Mouse (Mus musculus): ENCODE measurements around the gene Phtf2. TPM values are rescaled to one million over a fixed set of nuclear protein-coding genes. Genes with fewer than 3 reads are reported as not detected.
A peak's percentile ranks its signal among the peaks of the same experiment; 100 is the strongest.
"Not testable (repeated sequence)": the region's sequence is repeated elsewhere in the genome, so short reads cannot be mapped to it uniquely, and the experiment has no call there.

The Phtf2 gene
- polyA plus RNA-seq, 1 experiment from 2014 or later = 8.5 TPM

GRCm38 (mm10) chr5:20791793-20792554 lies 90.0 kb downstream of the Phtf2 start:
- H3K27me3 ChIP-seq (ENCODE audit: insufficient read depth, low read length) = no peaks in the 10 kb centered on the region
- no peak overlapping the region for H3K4me2 ChIP-seq (ENCODE audit: low read length)
- H3K27ac ChIP-seq = no peak overlapping the region
- DNase-seq (ENCODE audit: low spot score) = no peak
- H3K4me3 ChIP-seq (replicated peaks; ENCODE audit: low read depth, low read length) = no peak overlapping the region
- H3K9me3 ChIP-seq (replicated peaks; ENCODE audit: low read length) = no peaks in the 10 kb centered on the region
- TF ChIP-seq CTCF (IDR thresholded peaks at IDR 0.05; ENCODE audit: low read depth) = no peak
- ATAC-seq (replicated peaks; ENCODE audit: low FRiP score, low read depth) = peak; percentile 74
- H3K9ac ChIP-seq (ENCODE audit: low read depth, low read length) = no peak overlapping the region
- 0 out of 2 replicates have a peak, but pooled peaks cover 6% of the 10 kb centered on the region for H3K36me3 ChIP-seq (ENCODE audit: insufficient read depth, low read length)
- 79% methylated on average over 10 of the region's 10 CpGs for WGBS
- no peaks in the 10 kb centered on the region for H3K4me1 ChIP-seq (replicated peaks; ENCODE audit: insufficient read depth, low read length)

GRCm38 (mm10) chr5:20786471-20786870 lies 95.5 kb downstream of the Phtf2 start:
- not testable (repeated sequence) for H3K9ac ChIP-seq (ENCODE audit: low read depth, low read length); H3K9me3 ChIP-seq (replicated peaks; ENCODE audit: low read length); H3K27me3 ChIP-seq (ENCODE audit: insufficient read depth, low read length); H3K36me3 ChIP-seq (ENCODE audit: insufficient read depth, low read length); H3K4me2 ChIP-seq (ENCODE audit: low read length); H3K4me1 ChIP-seq (replicated peaks; ENCODE audit: insufficient read depth, low read length); ATAC-seq (replicated peaks; ENCODE audit: low FRiP score, low read depth); H3K4me3 ChIP-seq (replicated peaks; ENCODE audit: low read depth, low read length); DNase-seq (ENCODE audit: low spot score); H3K27ac ChIP-seq
- 74% methylated on average over 3 of the region's 5 CpGs for WGBS

- no peaks in the 10 kb centered on the region for H3K9me3 ChIP-seq (replicated peaks; ENCODE audit: low read length)
- ATAC-seq (replicated peaks; ENCODE audit: low FRiP score, low read depth) = no peak
- no peak for DNase-seq (ENCODE audit: low spot score)
- no peaks in the 10 kb centered on the region for H3K4me1 ChIP-seq (replicated peaks; ENCODE audit: insufficient read depth, low read length)
- H3K4me3 ChIP-seq (replicated peaks; ENCODE audit: low read depth, low read length) = no peak overlapping the region
- TF ChIP-seq CTCF (IDR thresholded peaks at IDR 0.05; ENCODE audit: low read depth) = no peak
- H3K36me3 ChIP-seq (ENCODE audit: insufficient read depth, low read length) = no peaks in the 10 kb centered on the region
- WGBS = 97% methylated on average over 1 of the region's 1 CpGs
- H3K9ac ChIP-seq (ENCODE audit: low read depth, low read length) = no peak overlapping the region
- H3K4me2 ChIP-seq (ENCODE audit: low read length) = no peak overlapping the region
- H3K27me3 ChIP-seq (ENCODE audit: insufficient read depth, low read length) = no peaks in the 10 kb centered on the region
- no peak overlapping the region for H3K27ac ChIP-seq
These were observed 100.8 kb downstream of the Phtf2 start for GRCm38 (mm10) chr5:20781116-20781515.

- Histone ChIP-seq H3K4me3 (replicated peaks; ENCODE audit: low read depth, low read length) (no peak overlapping the region), H3K27me3 (ENCODE audit: insufficient read depth, low read length) (no peaks in the 10 kb centered on the region), H3K9me3 (replicated peaks; ENCODE audit: low read length) (no peaks in the 10 kb centered on the region), H3K36me3 (ENCODE audit: insufficient read depth, low read length) (no peaks in the 10 kb centered on the region), H3K4me1 (replicated peaks; ENCODE audit: insufficient read depth, low read length) (no peaks in the 10 kb centered on the region), H3K27ac (no peak overlapping the region), H3K9ac (ENCODE audit: low read depth, low read length) (no peak overlapping the region), H3K4me2 (ENCODE audit: low read length) (no peak overlapping the region)
- TF ChIP-seq CTCF (IDR thresholded peaks at IDR 0.05; ENCODE audit: low read depth) = no peak
- 77% methylated on average over 2 of the region's 2 CpGs for WGBS
- ATAC-seq (replicated peaks; ENCODE audit: low FRiP score, low read depth) (no peak), DNase-seq (ENCODE audit: low spot score) (no peak)
These were observed 102.7 kb downstream of the Phtf2 start for GRCm38 (mm10) chr5:20779191-20779590.

- Histone ChIP-seq H3K4me3 (replicated peaks; ENCODE audit: low read depth, low read length) (no peak overlapping the region), H3K27me3 (ENCODE audit: insufficient read depth, low read length) (no peaks in the 10 kb centered on the region), H3K9ac (ENCODE audit: low read depth, low read length) (no peak overlapping the region), H3K36me3 (ENCODE audit: insufficient read depth, low read length) (no peaks in the 10 kb centered on the region), H3K4me1 (replicated peaks; ENCODE audit: insufficient read depth, low read length) (no peaks in the 10 kb centered on the region), H3K4me2 (ENCODE audit: low read length) (no peak overlapping the region), H3K27ac (no peak overlapping the region), H3K9me3 (replicated peaks; ENCODE audit: low read length) (no peaks in the 10 kb centered on the region)
- DNase-seq (ENCODE audit: low spot score) (no peak), ATAC-seq (replicated peaks; ENCODE audit: low FRiP score, low read depth) (no peak)
- WGBS = 78% methylated on average over 8 of the region's 8 CpGs
- TF ChIP-seq CTCF (IDR thresholded peaks at IDR 0.05; ENCODE audit: low read depth) = no peak
These were observed 103.5 kb downstream of the Phtf2 start for GRCm38 (mm10) chr5:20778274-20778984.

- Histone ChIP-seq H3K9ac (ENCODE audit: low read depth, low read length) (no peak overlapping the region), H3K27me3 (ENCODE audit: insufficient read depth, low read length) (no peaks in the 10 kb centered on the region), H3K27ac (no peak overlapping the region), H3K4me1 (replicated peaks; ENCODE audit: insufficient read depth, low read length) (no peaks in the 10 kb centered on the region), H3K36me3 (ENCODE audit: insufficient read depth, low read length) (no peaks in the 10 kb centered on the region), H3K9me3 (replicated peaks; ENCODE audit: low read length) (no peaks in the 10 kb centered on the region), H3K4me3 (replicated peaks; ENCODE audit: low read depth, low read length) (no peak overlapping the region), H3K4me2 (ENCODE audit: low read length) (no peak overlapping the region)
- DNase-seq (ENCODE audit: low spot score) (peak; percentile 82), ATAC-seq (replicated peaks; ENCODE audit: low FRiP score, low read depth) (no peak)
- 40% methylated on average over 3 of the region's 3 CpGs for WGBS
- peak; percentile 77 for TF ChIP-seq CTCF (IDR thresholded peaks at IDR 0.05; ENCODE audit: low read depth)
These were observed 108.6 kb downstream of the Phtf2 start for GRCm38 (mm10) chr5:20773341-20773740.

Measured in kidney, postnatal 0 days (tissue).